ENCODE assay signal across 18 mouse cellular contexts in genomic region chr5:122210890-122211289, GRCm38 (mm10). TPM values are rescaled to one million over a fixed set of nuclear protein-coding genes. Genes with fewer than 3 reads are reported as not detected.
DNase-seq lines count a peak whose midpoint lies in the region; TF ChIP-seq lines count a peak whose summit lies in the region.
"Had no signal": no experiment of that assay in that cellular context is flagged by ENCODE, and none has a peak within 500 bp of the region (broad histone marks: within the 10 kb centered on the region; RNA-seq: fewer than 3 reads in every experiment).

No protein-coding gene starts in this region.

- H3K4me3 ChIP-seq in lung, adult 2 months (replicated peaks; ENCODE audit: extremely low read depth, low read depth, low read length) = peak overlapping the region; percentile 26
- H3K4me3 ChIP-seq in megakaryocyte, embryonic 14.5 days (replicated peaks) = peak overlapping the region; percentile 28
- H3K4me3 ChIP-seq: erythroblast, embryonic 14.5 days; heart, adult 2 months had no signal

- no peak for TF ChIP-seq CTCF in lung, adult 2 months (IDR thresholded peaks at IDR 0.05; ENCODE audit: insufficient read depth, low read length)

- no peaks in the 10 kb centered on the region for H3K36me3 ChIP-seq in megakaryocyte, embryonic 14.5 days (replicated peaks; ENCODE audit: low read length)
- H3K36me3 ChIP-seq: heart, embryonic 15.5 days; hindbrain, embryonic 10.5 days; neural tube, embryonic 12.5 days had no signal

- TF ChIP-seq POLR2A in lung, adult 2 months (IDR thresholded peaks at IDR 0.05; ENCODE audit: borderline replicate concordance, extremely low read depth, low read depth, low read length) = no peak

- peaks cover 56% of the 10 kb centered on the region for H3K27me3 ChIP-seq in megakaryocyte, embryonic 14.5 days (replicated peaks)
- H3K27me3 ChIP-seq: heart, embryonic 15.5 days; neural tube, embryonic 12.5 days had no signal

- peaks cover 3% of the 10 kb centered on the region; the same call in 1 of the 2 replicates for H3K4me1 ChIP-seq in lung, adult 2 months (ENCODE audit: control insufficient read depth, insufficient read depth, low read length)
- H3K4me1 ChIP-seq in megakaryocyte, embryonic 14.5 days = peaks cover 45% of the 10 kb centered on the region

- 86% methylated on average over 8 of the region's 8 CpGs for WGBS in lung, adult 2 months

- peaks cover 11% of the 10 kb centered on the region for H3K9me3 ChIP-seq in megakaryocyte, embryonic 14.5 days
- H3K9me3 ChIP-seq: heart, embryonic 15.5 days; hindbrain, embryonic 10.5 days; neural tube, embryonic 12.5 days had no signal

- no peak for DNase-seq in lung, adult 2 months
- DNase-seq in lung, adult 18-20 months = no peak
- DNase-seq in B cell, adult 2 months = peak; percentile 37 to 45
- peak; percentile 10 for DNase-seq in adipocyte (ENCODE audit: low spot score)
- DNase-seq in layer of hippocampus, postnatal 36 days = no peak
- DNase-seq in urinary bladder, postnatal 10 days (ENCODE audit: low spot score) = no peak
- DNase-seq: adrenal gland, adult 8-10 months; cerebellum, adult 11 months; cerebellum, postnatal 25 days; forebrain, postnatal 0 days; heart, adult 2 months; kidney, postnatal 4 days; right cerebral cortex, postnatal 25 days had no signal

RNA-seq across cellular contexts. Expression of gene Hvcn1, which starts 4.3 kb away (rescaled TPM):
- 19.6 and 21.9 TPM in 2 replicates for polyA plus RNA-seq in lung, adult 2 months (2012; rRNA removed)
- polyA plus RNA-seq in megakaryocyte, embryonic 14.5 days (2012; ENCODE audit: insufficient read depth, low replicate concordance) = 6.0 TPM in 1 of 2 replicates, not detected in the other
- total RNA-seq in layer of hippocampus, postnatal 36 days (2021) = 1 to 10 TPM; 2.4 to 3.3 TPM

RNA-seq across cellular contexts. Expression of gene Ppp1cc, which starts 52.8 kb away (rescaled TPM):
- polyA plus RNA-seq in lung, adult 2 months (2012; rRNA removed) = 67.6 and 81.1 TPM in 2 replicates
- polyA plus RNA-seq in megakaryocyte, embryonic 14.5 days (2012; ENCODE audit: insufficient read depth, low replicate concordance) = 22.9 and 52.2 TPM in 2 replicates
- 100 to 1,000 TPM; 223 to 225 TPM for total RNA-seq in layer of hippocampus, postnatal 36 days (2021)

RNA-seq across cellular contexts. Expression of gene Tctn1, which starts 53.4 kb away (rescaled TPM):
- polyA plus RNA-seq in lung, adult 2 months (2012; rRNA removed) = 29.8 and 33.2 TPM in 2 replicates
- polyA plus RNA-seq in megakaryocyte, embryonic 14.5 days (2012; ENCODE audit: insufficient read depth, low replicate concordance) = 3.2 and 11.9 TPM in 2 replicates
- 10 to 100 TPM; 11.5 to 14.5 TPM for total RNA-seq in layer of hippocampus, postnatal 36 days (2021)

Comparison
In these comparisons a context has a peak if more than half of its experiments do, and no peak if none do; other contexts are left out.
1. DNase-seq: peak in B cell, adult 2 months (2 of 2) and adipocyte (single experiment); none in lung, adult 2 months (single experiment), lung, adult 18-20 months (0 of 2), layer of hippocampus, postnatal 36 days (0 of 2) and urinary bladder, postnatal 10 days (single experiment).